Mouse (Mus musculus): Measurements from ENCODE around the gene Shisa4.

- no peak for TF ChIP-seq EP300 (IDR thresholded peaks at IDR 0.05; ENCODE audit: low read depth)
- TF ChIP-seq CTCF (IDR thresholded peaks at IDR 0.05; ENCODE audit: low read depth): no peak
These were observed 8.0 kb downstream of the Shisa4 start for GRCm38 (mm10) chr1:135367005-135367404.
